Mouse (Mus musculus) right cerebral cortex, postnatal 36 days (tissue): Measurements from ENCODE around the gene Islr.
A peak's percentile ranks its signal among the peaks of the same experiment; 100 is the strongest.
"Not testable (repeated sequence)": the region's sequence is repeated elsewhere in the genome, so short reads cannot be mapped to it uniquely, and the experiment has no call there.

Experiments used
- DNase-seq, 2 experiments: peaks; one replicate each; pipeline ENCODE4 v3.0.0; 2022; ENCODE audit warnings: low spot score in 2 of 2, mixed read lengths in 1 of 2

Islr gene

DNA sequence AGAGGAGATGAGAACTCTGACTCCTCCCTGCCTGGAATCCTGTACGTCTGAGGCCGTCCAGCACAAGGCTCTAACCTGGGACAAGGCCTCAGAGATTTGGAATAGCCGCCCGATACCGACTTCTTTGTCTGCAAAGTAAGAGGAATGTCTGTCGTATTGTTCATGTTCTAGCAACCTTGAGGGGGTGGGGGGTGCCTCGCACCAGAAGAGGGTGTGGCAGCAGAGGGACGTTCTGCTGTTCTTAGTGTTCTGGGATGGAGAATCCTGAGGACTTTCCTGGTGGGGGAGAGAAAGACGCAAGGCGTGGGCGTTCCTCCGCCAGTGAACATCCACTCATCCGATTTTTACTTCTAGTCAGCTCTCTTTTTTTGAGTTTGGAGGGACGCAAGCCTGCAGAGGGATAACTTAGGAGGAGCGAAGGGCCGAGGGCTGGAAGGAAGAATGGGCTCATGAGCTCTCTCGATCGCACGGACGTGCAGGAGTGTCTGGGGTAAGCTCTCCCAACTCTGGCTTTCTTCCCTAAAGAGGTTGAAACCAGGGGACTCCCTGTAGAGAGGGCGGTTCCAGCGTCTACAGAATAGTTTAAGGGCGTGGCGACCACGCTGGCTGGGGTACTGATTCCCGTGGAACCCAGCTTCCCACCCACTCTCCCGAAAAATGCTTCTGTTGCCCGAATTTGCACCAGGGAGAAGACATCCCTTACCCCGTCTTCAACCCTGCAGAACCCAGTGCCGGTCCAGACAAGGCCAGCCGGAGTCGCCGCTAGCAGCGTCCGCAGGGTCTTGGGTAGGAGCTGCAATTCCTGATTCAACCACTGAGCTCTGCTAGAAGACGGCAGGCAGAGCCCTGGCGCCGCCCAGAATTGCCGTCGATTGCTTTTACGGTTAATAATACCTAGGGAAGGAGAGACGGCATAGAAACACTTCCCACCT lies at the start of gene Islr, which contains the start of gene Islr2:
TSS of gene Islr (minus strand) at position 791 of the 932 bp plus-strand sequence.
TSS of gene Islr2 (minus strand) at position 804 of the 932 bp plus-strand sequence.
- DNase-seq = peak in 1 of 2 experiments; percentile 41

DNA sequence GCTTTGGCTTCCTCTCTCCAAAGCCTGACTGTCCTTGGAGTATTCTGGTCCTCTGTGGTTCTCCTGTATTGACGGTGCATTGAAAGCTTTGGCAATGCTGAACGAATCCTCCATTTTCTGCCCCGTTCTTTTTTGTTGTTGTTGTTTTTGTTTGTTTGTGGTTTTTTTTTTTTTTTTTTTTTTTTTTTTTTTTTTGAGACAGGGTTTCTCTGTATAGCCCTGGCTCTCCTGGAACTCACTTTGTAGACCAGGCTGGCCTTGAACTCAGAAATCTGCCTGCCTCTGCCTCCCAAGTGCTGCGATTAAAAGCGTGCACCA lies 49.7 kb upstream of the Islr start:
- not testable (repeated sequence) for DNase-seq

DNA sequence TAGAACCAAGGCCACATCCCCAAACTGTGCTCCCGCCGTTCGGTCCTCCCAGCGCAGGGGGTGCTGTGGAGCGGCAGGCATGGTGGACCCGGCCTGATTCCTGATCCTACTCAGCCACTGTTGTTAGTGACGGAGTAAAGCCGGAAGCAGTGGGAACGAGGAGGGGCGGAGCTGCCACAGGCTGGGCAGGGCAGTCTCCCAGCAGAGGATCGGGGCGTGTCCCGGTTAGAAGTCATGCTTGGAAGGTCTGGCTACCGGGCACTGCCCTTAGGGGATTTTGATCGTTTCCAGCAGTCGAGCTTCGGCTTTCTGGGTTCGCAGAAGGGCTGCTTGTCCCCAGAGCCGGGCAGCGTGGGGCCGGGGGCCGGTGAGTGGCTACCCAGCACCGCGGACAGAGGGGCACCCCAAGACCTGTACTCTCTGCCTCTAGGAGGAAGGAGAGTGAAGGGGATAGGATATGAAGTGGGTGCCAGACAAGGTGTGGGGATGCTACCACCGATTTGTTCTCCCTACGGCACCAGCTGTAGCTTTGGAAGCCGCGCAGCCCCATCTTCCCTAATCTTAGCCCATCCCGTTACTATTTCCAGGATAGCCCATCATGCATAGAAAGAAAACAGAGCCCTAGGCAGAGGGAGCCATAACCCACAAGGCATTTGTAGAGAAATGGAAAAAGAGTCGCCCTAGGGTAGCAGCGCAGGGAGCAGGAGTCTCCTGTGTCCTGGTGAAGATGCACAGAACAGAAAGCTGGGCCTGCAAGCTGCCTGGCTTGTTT lies 49.1 kb upstream of the Islr start, which contains the start of gene Stoml1:
TSS of gene Stoml1 (plus strand) at position 132 of the 772 bp plus-strand sequence.
- peak; percentile 87 to 90 for DNase-seq

DNA sequence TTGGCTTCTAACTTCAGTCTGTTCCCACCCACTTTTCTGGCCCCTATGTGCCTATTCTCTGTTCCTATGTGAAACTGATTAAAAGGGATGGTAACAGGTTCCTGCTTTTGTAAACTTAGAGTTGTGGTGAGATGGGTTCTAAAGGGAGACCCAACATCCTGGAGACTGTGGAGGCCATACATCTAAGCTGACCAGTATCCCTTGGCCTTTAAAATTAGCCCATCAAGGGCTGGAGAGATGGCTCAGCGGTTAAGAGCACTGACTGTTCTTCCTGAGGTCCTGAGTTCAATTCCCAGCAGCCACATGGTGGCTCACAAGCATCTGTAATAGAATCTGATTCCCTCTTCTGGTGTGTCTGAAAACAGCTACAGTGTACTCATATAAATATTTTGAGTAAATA lies 46.6 kb upstream of the Islr start:
- DNase-seq = not testable (repeated sequence)

DNA sequence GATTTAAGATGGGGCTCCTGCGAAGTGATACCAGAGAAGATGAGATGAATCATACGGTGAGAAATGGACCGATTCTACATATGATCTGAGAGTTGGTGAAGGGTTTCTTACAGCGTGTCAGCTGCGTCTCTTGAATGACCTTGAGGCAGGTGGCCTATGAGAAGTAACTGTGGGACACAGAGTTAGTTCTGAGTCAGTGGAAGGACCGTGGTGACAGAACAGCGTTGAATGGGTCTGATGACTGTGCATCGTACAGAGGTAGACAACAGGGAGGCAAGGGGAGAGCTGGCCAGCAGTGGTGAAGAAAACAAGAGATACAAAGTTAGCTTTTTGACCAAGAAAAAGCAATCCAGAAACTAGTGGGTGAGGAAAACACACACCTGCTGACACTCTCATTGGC lies 46.2 kb upstream of the Islr start:
- no peak for DNase-seq

DNA sequence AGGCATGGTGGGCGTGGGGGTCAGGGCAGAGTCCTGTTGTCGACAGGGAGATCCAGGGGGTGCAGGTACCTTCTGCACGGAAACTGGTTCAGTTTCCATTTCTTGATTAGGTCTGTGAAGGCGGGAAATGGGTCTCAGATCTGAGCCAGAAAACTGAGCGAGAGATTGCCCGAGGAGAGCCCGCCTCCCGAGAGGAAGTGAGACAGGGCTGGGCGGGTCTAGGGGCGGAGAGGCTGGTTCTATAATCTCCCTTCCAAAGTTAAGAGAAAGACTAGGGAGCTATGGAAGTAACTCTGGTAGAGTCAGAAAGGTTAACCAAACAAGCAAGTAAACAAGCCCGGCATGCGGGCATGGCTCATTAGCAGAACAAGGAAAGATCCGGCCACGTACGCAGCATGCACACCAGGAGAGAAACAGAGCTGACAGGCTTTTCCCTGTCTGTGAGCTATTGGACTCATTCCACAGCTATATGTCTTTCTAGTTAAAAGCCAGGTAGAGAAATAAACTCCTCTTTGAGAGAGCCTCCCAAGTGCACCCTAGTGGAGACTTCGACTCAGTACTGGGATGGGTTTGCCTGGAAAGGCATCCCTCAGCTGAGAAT lies 45.6 kb upstream of the Islr start, which contains the start of gene Pml:
TSS of gene Pml (minus strand) at position 195 of the 601 bp plus-strand sequence.
- peak; percentile 26 to 43 for DNase-seq

DNA sequence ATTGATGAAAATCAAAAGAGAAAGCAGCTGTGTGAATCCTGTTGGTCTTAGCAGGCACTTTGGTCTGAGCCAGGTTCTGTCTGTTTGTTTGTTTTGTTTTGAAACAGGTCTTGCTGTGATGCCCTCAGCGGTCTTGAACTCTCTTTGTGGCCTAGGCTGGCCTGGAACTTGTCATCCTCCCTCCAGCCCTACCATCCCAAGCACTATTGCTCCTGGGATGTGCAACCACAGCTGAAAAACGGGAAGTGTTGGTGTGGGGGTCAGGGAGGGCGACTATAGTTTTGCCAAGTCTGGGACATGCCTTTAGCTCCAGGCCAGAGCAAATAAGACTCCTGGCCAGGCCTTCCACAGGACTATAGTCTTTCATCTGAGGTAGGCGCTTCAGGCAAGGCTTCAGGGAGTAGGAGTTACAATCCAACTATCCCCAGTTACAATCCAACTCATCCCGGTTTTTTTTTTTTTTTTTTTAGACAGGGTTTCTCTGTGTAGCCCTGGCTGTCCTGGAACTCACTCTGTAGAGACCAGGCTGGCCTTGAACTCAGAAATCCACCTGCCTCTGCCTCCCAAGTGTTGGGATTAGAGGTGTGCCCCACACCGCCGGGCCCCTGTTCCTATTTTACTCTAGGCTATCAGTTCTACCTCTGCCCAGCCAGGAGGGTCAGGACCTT lies 44.8 kb upstream of the Islr start:
- no peak for DNase-seq

DNA sequence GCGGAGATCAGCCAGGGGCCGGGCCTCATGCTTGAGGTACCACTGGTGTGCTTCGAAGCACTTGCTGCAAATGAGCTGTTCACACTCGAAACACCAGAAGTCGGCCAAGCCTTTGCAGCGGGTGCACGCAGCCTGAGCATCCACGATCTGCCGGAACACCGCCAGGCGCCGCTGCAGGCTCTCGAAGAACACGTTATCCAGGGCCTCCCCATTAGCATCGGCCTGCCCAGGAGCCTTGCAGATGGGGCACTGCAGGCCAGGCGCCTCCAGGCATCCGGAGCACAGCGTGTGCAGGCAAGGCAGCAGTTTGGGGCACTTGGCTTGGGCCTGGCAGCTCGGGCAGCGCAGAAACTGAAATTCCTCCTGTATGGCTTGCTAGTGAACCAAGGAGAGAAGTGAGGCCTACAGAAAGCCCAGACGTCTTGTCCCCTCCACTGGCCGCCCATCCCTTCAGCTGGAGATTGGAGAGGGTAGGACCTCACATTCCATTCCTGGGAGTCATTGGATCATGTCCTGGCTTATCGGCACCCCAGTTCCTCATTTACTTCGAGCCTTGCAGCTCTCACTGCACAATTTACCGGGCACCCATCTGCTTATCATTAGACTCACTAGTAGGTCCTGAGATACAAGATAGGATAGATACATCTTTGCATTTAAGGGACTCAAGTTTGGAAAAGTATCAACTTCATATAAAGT lies 43.1 kb upstream of the Islr start:
- peak; percentile 61 to 69 for DNase-seq

DNA sequence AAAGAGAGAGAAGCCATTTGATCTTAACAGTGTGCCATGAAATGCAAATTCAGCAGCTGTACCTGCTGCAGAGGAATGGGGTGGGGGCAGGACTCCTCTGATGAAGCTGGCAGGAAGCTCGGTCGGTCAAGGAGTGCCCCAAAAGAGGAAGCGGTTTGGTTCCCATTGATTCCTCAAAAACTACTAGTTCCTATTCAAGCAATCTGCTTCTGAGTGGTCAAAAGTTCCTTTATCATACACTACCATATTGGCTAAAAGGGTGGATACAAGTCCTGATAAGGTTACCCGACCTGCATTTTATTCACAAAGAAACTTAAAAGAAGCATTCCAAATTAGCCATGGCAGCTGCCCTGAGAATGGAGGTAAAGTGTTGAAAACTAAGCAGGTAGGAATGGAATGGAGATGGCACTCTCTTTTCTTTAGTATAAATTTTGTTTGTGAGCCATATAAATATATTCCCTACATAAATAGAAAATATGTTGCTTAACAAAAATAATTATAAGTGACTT lies 42.0 kb upstream of the Islr start:
- DNase-seq = no peak

DNA sequence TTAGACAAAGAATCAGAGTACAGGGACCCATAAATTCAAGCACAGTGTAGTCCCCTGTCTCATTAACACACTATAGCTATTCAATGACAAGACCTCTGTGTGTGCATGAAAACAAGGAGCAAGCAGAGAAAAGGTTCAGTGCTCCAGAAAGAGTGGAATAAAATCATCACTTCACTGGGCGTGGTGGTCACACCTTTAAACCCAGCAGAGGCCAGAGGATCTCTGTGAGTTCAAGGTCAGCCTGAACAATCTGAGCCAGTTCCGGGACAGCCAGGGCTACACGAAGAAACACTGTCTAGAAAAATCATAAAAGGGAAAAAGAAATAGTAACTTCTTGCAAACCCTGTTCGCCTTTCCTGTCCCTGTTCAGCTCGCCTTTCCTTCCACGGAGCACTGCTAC lies 39.6 kb upstream of the Islr start:
- DNase-seq = no peak

DNA sequence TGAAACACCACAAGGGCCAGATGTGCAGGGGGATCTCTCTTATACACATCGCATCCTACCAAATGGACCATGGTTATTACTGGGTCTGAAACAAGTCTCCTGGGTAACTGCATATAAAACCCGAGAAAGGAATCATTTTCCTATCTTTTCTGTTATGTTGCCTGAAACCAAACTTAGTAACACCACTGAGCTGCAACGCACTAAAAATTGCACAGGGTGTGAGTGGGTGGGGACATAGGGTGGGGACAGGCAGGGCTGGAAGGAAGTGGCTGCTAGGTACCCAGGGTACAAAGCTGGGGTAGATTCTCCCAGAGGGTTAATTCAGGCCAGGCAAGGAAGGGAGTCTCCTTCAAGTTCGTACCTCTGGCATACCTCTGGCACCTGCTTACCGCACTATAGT lies 38.6 kb upstream of the Islr start:
- DNase-seq = no peak

DNA sequence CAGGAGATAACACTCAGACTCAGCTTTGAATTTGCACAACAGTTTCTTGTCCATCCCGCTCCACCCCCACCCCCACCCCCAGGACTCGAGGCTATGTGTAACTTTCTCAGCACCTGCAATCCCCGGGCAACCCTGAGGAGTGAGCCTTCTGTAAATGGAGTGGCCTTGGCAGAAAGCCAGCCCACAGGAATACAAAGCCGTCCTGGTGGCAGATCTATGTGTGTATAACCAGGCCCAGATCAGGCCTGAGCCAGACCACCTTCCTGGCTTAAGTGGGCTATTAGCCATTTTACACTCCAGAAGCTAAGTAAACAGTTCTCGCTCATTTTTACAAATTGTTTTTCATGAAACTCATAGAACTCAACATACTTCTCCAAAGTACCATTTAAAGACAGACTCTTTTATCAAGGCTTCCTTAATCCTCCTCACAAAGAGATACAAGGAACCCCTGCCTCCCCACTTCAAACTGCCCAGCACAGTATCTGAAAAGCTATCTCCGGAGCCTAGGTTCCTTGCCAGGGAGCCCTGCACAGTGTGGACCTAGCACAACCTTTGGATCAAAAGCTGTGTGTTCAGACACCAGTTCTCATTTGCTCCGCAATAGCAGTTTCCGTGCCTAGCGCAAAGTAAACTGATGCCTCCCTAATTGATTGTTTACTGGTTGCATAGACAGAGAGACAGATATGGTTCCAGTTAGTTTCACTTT lies 37.8 kb upstream of the Islr start:
- DNase-seq = no peak

DNA sequence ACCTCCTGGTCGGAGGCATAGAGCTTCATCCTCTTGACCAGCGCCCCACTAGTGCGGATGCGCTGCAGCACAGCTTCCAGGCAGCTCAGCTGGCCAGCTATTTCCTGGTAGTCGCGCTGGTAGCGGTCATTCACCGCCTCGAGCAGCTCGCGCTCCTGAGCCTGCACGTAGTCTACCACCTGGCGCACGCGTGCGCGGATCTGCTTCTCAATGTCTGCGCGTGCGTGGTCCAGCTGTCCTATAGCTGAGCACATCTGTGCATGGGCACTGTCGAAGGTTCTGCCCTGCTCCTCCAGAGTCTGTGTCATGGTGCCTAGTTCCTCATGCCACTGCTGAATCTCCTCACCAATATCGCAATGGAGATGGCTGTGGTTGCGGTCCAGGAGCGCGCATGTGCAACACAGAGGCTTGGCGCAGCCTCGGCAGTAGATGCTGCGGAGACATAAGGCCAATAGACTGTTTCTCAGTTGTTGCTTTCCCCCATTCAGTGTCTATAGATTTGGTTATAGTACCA lies 30.5 kb upstream of the Islr start:
- no peak for DNase-seq

DNA sequence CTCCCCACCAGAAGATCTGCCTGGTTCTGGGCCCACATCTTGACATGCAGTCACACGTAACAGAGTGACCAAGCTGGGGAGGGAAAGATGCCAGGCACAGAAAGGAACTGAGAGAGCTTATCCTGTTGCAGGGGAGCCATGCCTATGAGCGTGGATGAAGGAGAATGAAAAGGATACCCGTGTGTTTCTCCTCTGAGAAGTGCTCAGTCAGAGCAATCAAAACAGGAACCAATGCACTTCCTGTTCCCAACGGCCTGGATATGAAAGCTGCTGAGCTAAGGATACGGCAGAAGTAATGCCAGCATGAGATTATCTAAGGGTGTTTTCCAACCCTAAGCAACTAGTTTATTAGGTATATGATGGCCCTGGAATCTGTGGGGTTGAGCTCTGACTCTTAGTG lies 28.3 kb upstream of the Islr start:
- DNase-seq = no peak

DNA sequence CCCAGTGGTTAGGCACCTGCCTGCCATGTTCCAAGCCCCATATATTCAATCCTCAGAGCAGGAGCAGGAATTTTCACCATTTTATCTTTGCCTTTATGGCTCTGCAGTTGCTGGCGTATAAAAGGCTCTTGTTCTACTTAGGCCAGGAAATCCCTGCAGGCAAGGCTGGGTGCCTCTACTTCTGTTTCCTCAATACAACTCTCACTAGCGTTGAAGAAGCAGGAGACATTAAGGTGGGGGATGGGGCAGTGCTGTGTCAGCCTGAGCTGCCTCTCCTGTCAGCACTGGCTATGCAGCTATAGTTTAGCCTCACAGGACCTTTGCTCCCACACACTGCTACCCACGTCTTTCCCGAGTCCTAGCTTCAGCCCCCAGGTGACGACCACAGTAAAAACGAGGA lies 27.6 kb upstream of the Islr start:
- no peak for DNase-seq

DNA sequence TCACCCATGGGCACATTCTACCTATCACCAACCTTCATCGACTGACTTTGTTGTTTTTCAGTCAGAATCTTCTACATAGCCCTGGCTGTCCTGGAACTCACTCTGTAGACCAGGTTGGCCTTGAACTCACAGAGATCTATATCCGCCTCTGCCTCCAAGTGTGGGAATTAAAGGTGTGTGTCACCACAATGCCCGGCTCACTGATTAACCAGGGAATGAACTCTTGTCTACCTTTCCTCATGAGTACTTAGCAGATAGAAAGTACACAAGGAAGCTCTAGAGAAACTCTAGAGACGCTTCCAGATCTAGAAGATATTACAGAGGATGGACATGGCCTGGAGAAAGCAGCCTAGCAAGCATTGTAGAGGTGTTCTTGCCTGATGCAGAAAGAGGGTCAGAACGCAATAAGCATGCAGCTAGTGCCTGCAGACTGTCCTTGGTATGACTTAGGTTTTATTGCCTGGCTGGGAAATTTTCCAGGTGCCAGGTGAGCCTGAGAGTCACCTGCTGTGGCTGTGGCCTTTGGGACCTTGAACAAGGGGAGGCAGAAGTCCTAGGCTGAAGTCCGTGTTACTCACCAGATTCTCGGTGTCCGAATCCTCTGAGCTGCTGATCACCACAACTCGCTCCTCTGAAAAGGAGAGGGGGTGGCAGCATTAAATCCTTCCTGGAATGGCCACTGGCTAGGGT lies 24.8 kb upstream of the Islr start:
- no peak for DNase-seq

DNA sequence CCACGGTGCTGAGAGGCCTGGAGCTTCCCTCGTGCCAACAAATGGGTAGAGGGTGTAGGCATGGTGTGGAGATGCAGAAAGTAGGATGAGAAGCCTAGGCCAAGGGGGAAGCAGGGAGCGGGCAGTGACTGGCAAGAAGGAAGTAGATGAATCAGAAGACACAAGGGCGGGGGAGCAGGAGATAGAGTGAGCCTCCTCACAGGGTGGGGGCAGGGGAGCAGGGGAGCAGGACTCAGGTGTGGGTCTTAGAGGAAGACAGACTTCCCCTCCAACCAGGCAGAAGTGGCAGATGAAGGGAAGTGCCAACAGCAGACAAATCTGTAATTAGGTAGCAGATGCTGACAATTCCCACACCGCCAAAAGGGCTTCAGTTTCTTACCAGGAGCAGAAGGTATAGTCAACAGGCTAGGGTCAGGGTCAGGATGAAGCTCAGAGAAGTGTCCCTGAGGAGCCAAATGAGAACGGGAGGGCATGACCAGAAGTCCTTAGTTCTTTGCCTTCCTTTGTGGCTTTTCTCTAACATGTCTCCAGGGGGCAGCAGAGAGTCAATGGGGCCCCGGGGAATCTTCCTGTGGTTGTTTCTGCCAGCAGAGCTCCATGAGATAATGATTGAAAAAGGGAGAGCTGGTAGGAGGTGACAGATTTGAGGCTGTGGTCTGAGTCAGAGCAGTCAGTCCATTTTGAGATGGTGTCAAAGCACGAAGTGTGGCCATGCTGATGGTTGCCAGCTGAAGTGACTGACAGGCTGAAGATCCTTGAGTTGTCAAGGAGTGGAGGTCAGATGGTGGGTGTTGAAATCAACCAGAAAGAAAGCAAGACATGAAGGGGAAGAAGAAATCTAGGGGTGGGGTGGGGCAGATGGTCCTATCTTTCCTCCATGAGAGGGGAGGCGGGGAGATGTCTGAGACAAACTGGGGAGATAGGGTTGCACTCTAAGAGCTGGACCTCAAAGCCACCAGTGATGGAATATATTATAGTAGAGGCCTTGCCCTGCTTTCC lies 22.1 kb upstream of the Islr start:
- no peak for DNase-seq

DNA sequence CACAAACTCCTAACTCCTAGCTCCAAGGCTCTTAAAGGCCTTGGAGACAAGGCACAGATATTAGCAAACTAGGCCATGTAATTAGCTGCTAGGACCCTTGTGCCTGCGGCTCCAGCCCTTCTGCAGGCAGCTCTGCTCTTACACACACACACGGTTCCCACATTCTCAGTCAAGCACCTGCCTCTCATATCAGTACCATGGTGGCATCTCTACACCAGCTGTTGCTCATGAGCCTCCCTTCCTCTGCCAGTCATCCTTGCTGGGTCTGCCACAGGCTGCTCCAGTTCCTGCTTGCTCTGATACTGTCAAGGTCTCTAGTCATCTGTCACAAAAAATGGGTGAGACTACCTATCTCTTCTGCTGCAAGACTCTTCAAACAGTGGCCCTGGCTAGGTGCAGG lies 20.2 kb upstream of the Islr start:
- DNase-seq = no peak
